Mouse (Mus musculus): ENCODE data around the gene 4930519G04Rik. TPM values are rescaled to one million over a fixed set of nuclear protein-coding genes. Genes with fewer than 3 reads are reported as not detected.

4930519G04Rik gene
- polyA plus RNA-seq, 1 experiment, result not detected

DNA sequence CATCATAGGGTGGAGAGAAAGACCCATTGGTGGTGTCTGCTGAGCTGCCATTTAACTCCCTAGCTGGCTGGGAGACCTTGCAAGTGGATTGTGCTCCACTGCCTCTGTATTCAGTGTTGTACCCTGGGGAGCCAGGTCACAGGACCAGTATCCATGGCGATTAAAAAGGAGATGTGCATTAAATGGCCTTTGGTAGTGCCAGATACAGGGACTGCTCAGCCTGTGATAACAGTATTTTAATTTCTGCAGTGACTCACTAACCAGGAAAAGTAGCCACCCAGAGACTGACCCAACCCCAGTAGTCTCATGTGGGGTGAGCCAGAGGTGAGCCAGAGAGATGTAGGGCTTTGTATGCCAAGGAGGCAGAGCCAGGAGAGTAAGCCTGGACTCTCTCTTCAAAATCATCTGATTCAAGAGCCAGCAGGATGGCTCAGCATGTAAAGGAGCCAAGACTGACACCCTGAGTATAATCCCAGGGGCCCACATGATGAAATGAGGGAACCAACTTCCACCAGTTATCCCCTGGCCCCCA, 72.8 kb downstream of the 4930519G04Rik start:
- H3K27me3 ChIP-seq (ENCODE audit: control insufficient read depth, insufficient read depth, insufficient read length), result no peaks in the 10 kb centered on the region
- no peak for TF ChIP-seq MYOG (IDR thresholded peaks at IDR 0.05; ENCODE audit: control insufficient read depth, extremely low read depth, insufficient read length)
- TF ChIP-seq CTCF (IDR thresholded peaks at IDR 0.05; ENCODE audit: control insufficient read depth, insufficient read depth, insufficient read length), result no peak

DNA sequence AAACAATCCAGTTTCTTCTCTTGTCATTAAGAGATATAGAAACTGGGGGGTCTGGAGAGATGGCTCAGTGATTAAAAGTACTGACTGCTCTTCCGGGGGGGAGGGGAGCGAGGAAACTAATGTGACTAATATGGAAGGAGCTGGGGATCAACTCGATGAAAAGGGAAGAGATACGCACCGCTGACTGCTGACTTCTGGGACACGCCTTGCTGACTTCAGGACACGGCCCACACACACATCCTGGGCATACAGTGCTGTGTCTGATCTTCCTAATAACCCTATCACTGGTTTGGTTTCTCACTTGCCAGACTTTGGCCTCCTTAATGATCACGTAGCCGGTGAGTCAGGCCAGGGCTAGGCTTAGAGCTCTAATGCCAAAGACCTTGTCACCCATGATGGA, 73.3 kb downstream of the 4930519G04Rik start:
- H3ac ChIP-seq (ENCODE audit: control insufficient read depth, insufficient read length, low read depth), result no peak overlapping the region
- H3K4me3 ChIP-seq (ENCODE audit: insufficient read depth, poor library complexity, severe bottlenecking), result no peak overlapping the region
- no peaks in the 10 kb centered on the region for H3K36me3 ChIP-seq (ENCODE audit: control insufficient read depth, insufficient read depth)
- H3K79me3 ChIP-seq (ENCODE audit: low read depth), result no peaks in the 10 kb centered on the region
- TF ChIP-seq MYOD1 (IDR thresholded peaks at IDR 0.05; ENCODE audit: control insufficient read depth, insufficient read length, low read depth), result no peak
- no peak for TF ChIP-seq USF1 (IDR thresholded peaks at IDR 0.05; ENCODE audit: low read depth)
- TF ChIP-seq CTCF (IDR thresholded peaks at IDR 0.05; ENCODE audit: control insufficient read depth, insufficient read depth, insufficient read length), result no peak
- TF ChIP-seq MYOG (IDR thresholded peaks at IDR 0.05; ENCODE audit: control insufficient read depth, extremely low read depth, insufficient read length), result no peak
- TF ChIP-seq MAX (IDR thresholded peaks at IDR 0.05), result no peak
- no peak for TF ChIP-seq CEBPB (IDR thresholded peaks at IDR 0.05; ENCODE audit: low read depth)
- no peak for TF ChIP-seq FOSL1 (IDR thresholded peaks at IDR 0.05; ENCODE audit: insufficient read depth, low read length, poor library complexity, severe bottlenecking)
- no peaks in the 10 kb centered on the region for H3K27me3 ChIP-seq (ENCODE audit: control insufficient read depth, insufficient read depth, insufficient read length)
- no peaks in the 10 kb centered on the region for H3K79me2 ChIP-seq (ENCODE audit: control insufficient read depth, insufficient read depth)

More for the DNA sequence above, 72.8 kb downstream of the 4930519G04Rik start:
- H3K79me3 ChIP-seq (ENCODE audit: low read depth), result no peaks in the 10 kb centered on the region
- H3ac ChIP-seq (ENCODE audit: control insufficient read depth, insufficient read length, low read depth), result no peak overlapping the region
- H3K79me2 ChIP-seq (ENCODE audit: control insufficient read depth, insufficient read depth), result no peaks in the 10 kb centered on the region
- H3K36me3 ChIP-seq (ENCODE audit: control insufficient read depth, insufficient read depth), result no peaks in the 10 kb centered on the region
- no peak overlapping the region for H3K4me3 ChIP-seq (ENCODE audit: insufficient read depth, poor library complexity, severe bottlenecking)

DNA sequence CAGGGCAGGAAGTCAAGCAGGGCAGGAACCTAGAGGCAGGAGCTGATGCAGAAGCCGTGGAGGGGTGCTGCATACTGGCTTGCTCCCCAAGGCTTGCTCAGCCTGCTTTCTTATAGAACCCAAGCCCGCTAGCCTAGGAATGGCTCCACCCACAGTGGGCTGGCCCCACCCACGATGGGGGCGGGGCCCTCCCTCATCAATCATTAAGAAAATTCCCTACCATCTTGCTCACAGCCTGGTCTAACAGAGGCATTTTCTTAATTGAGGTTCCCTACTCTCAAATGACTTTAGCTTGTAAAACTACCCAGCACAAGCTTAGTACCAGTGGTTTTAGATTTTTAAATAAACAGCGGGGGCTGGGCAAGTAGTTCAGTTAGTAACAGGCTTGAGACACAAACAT, 78.2 kb downstream of the 4930519G04Rik start:
- H3K79me3 ChIP-seq (ENCODE audit: low read depth), result no peaks in the 10 kb centered on the region

DNA sequence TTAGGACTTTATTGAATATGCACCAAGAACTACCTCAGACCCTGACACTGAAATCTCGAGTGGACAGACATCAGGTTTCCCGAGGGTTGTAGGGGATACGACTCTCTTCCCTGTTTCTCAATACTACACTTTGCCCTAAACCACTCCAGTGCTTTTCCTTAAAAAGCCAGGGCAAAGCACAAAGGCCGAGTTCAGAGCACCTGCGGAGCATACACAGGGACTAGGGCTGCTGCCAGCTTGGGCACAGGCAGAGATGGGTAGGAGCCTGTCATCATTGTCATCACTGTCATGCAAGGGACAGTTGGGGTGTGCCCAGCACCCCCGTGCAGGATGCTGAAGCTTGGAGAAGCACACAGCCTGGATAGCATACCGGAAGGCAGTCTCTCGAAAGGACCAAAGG, 79.7 kb downstream of the 4930519G04Rik start:
- H3K27me3 ChIP-seq (ENCODE audit: control insufficient read depth, insufficient read depth, insufficient read length), result no peaks in the 10 kb centered on the region
- no peak overlapping the region for H3ac ChIP-seq (ENCODE audit: control insufficient read depth, insufficient read length, low read depth)
- H3K79me3 ChIP-seq (ENCODE audit: low read depth), result no peaks in the 10 kb centered on the region
- H3K36me3 ChIP-seq (ENCODE audit: control insufficient read depth, insufficient read depth), result no peaks in the 10 kb centered on the region
- no peak overlapping the region for H3K4me3 ChIP-seq (ENCODE audit: insufficient read depth, poor library complexity, severe bottlenecking)
- TF ChIP-seq MAX (IDR thresholded peaks at IDR 0.05), result no peak
- no peaks in the 10 kb centered on the region for H3K79me2 ChIP-seq (ENCODE audit: control insufficient read depth, insufficient read depth)

More for the DNA sequence above, 78.2 kb downstream of the 4930519G04Rik start:
- H3ac ChIP-seq (ENCODE audit: control insufficient read depth, insufficient read length, low read depth), result no peak overlapping the region
- TF ChIP-seq MYOG (IDR thresholded peaks at IDR 0.05; ENCODE audit: control insufficient read depth, extremely low read depth, insufficient read length) (no peak), CEBPB (IDR thresholded peaks at IDR 0.05; ENCODE audit: low read depth) (no peak), CTCF (IDR thresholded peaks at IDR 0.05; ENCODE audit: control insufficient read depth, insufficient read depth, insufficient read length) (no peak), MAX (IDR thresholded peaks at IDR 0.05) (no peak), USF1 (IDR thresholded peaks at IDR 0.05; ENCODE audit: low read depth) (no peak), MYOD1 (IDR thresholded peaks at IDR 0.05; ENCODE audit: control insufficient read depth, insufficient read length, low read depth) (no peak), FOSL1 (IDR thresholded peaks at IDR 0.05; ENCODE audit: insufficient read depth, low read length, poor library complexity, severe bottlenecking) (no peak)
- H3K27me3 ChIP-seq (ENCODE audit: control insufficient read depth, insufficient read depth, insufficient read length), result no peaks in the 10 kb centered on the region
- H3K36me3 ChIP-seq (ENCODE audit: control insufficient read depth, insufficient read depth), result no peaks in the 10 kb centered on the region
- no peak overlapping the region for H3K4me3 ChIP-seq (ENCODE audit: insufficient read depth, poor library complexity, severe bottlenecking)
- H3K79me2 ChIP-seq (ENCODE audit: control insufficient read depth, insufficient read depth), result no peaks in the 10 kb centered on the region

Small RNA genes within 50 kb of the gene (microRNA-seq; reads per million reads assigned to microRNA genes)
- gene Mir6240 (ENCODE audit: borderline microRNAs expressed), result 10.4 reads per million, percentile 60 among the genes with 10 or more reads in this experiment

Other genes with a start within 250 kb of the 4930519G04Rik start
- 0.55 TPM for gene Trpv4, start 195.2 kb upstream of the 4930519G04Rik start, polyA plus RNA-seq (2012; fragmentation: generic; extraction: Trizol)
- gene Gltp, start 162.7 kb upstream of the 4930519G04Rik start, polyA plus RNA-seq (2012; fragmentation: generic; extraction: Trizol), result 53.8 TPM
- gene Tchp, start 145.9 kb upstream of the 4930519G04Rik start, polyA plus RNA-seq (2012; fragmentation: generic; extraction: Trizol), result 5.8 TPM
- gene Ankrd13a, start 79.0 kb upstream of the 4930519G04Rik start, polyA plus RNA-seq (2012; fragmentation: generic; extraction: Trizol), result 55.2 TPM
- gene Git2, start 78.1 kb upstream of the 4930519G04Rik start, polyA plus RNA-seq (2012; fragmentation: generic; extraction: Trizol), result 19.5 TPM
- 34.7 TPM for gene 1500011B03Rik, start 30.2 kb upstream of the 4930519G04Rik start, polyA plus RNA-seq (2012; fragmentation: generic; extraction: Trizol)
- gene Gm9936, start 5.0 kb downstream of the 4930519G04Rik start, polyA plus RNA-seq (2012; fragmentation: generic; extraction: Trizol), result not detected
- gene Oasl2, start 43.3 kb downstream of the 4930519G04Rik start, polyA plus RNA-seq (2012; fragmentation: generic; extraction: Trizol), result 0.40 TPM
- gene Oasl1, start 69.6 kb downstream of the 4930519G04Rik start, polyA plus RNA-seq (2012; fragmentation: generic; extraction: Trizol), result 0.07 TPM
- 20.6 TPM for gene 2210016L21Rik, start 88.5 kb downstream of the 4930519G04Rik start, polyA plus RNA-seq (2012; fragmentation: generic; extraction: Trizol)
- 0.04 TPM for gene Hnf1a, start 117.4 kb downstream of the 4930519G04Rik start, polyA plus RNA-seq (2012; fragmentation: generic; extraction: Trizol)
- gene Sppl3, start 157.5 kb downstream of the 4930519G04Rik start, polyA plus RNA-seq (2012; fragmentation: generic; extraction: Trizol), result 24.5 TPM
- 6.5 TPM for gene Gm10401, start 244.6 kb downstream of the 4930519G04Rik start, polyA plus RNA-seq (2012; fragmentation: generic; extraction: Trizol)